Mouse (Mus musculus) lung, adult 18-20 months (tissue): Measurements from ENCODE around the gene Ldlrad3.

ENCODE experiments used
- DNase-seq, 2 experiments: peaks; one replicate each; pipeline ENCODE4 v3.0.0; 2022; ENCODE audit warnings: mixed read lengths in 2 of 2

Gene Ldlrad3

DNA sequence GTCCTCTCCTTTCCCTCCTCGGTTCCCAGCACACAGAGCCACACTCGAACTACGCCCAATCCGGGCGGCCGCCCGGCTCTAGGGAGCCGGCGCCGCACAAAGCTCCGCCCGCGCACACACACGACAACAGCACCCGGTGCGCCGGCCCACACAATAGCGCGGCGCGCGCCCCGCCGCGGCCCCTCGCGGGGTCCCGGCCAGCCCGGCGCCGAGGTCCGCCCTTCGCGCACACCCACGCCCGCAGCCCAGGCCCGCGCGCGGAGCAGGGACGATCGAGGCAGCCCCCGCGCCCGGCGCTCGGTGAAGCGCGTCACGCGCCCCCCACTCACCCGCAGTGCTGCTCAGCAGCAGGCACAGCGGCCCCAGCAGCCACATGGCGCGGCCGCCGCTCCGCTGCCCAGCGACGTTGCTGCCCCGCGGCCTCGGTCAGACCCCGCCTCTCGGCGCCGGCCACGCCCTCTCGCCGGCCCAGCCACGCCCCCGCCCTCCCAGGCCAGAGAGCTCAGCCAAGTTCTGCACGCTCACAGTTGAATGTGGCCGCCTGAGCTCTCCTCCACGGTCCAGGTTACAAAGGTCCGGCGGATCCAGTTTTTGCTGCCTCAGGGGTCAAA is at the start of gene Ldlrad3:
TSS of gene Ldlrad3 (minus strand) at position 435 of the 611 bp plus-strand sequence.
- peak; percentile 91 to 93 for DNase-seq

DNA sequence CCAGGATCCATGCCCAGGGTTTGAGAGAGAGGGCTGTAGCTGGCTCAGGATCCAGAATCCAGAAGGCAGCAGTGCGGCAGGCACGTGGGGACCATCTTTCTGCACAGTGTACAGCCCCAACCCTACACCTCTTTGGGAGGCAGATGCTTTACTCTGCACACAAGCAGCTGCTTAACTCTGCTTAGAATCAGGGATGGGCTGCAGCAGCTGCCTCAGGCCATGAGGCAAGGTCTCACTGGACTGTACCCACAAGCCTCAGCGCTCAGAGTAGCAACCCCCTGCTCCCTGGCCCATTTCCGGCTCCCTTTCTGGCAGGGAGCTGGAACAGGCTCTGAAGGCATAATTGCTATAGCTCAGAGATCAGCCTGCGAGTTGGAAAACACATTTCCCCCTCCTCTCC is 45.3 kb upstream of the Ldlrad3 start:
- DNase-seq: no peak

DNA sequence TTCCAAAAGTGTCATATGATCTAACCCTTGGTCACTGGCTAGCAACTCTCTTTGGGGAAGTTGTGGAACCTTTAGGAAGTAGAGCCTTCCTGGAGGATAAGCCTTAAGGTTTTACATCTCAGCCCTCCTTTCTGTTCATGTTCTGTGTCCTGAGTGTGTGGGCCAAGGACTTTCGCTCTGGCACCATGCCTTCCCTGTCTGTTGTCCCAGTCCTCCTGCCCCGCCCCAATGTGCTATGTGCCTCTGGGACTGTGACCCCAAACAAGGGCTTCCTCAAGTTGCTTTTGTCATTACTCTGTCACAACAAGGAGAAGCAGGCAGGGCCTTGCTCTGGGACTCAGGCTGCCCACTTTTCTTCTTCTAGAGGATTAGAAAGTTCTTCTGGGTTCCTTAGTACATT is 42.9 kb upstream of the Ldlrad3 start:
- peak in 1 of 2 experiments; percentile 1 for DNase-seq

DNA sequence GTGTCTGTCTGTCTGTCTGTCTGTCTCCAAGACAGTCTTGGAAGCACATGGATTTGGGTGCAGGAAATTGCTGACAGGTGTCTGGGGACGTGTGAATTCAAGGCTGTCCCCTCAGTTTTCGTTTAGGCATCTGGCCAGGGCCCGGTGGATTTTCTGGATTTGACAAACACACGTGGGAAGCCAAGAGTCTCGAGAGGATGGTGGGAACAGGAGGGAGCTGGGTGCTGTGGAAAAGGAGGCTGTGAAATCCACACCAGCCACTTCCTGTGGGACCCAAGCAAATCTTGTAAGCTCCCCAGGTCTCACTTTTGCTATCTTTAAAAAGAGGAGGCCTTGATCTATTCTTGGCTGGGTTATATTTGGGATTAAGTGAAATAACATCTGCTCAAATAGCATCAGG is 42.1 kb upstream of the Ldlrad3 start:
- no peak for DNase-seq

DNA sequence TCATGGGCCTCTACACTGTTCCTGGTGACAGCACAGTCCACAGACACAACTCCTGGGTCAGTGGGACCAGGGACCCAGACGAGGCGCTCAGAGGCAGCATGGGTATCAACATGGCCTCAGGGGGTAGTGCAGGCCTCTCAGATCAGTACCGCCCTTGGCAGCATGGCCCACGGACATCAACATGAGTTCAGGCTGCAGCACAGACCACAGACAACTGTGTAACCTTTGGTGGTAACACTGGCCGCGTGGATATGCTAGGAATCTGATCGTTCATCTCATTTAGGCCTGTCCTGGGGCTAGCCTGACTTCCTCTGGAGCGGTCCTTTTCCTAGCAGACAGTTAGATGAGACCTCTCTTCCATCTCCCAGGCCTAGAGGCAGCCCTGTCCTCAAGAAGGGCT is 41.7 kb upstream of the Ldlrad3 start:
- no peak for DNase-seq

DNA sequence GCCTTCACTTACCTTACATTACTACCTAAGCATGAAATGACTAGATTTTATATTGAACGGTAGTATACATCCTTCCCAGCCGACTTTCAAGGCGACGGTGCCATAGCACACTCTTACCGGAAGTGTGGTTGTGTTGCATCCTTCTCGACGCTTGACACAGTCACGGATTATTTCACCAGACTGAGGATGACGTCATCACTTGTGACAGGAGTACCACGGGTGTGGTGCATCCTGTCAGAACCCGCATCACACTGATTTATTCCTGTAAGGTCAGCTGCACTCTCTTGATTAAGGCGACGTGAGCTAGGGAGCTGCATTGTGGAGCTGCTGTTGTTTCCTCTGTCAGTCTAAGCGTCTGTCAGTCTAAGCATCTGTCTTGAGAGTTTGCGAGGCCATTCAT is 40.1 kb upstream of the Ldlrad3 start:
- DNase-seq: no peak

DNA sequence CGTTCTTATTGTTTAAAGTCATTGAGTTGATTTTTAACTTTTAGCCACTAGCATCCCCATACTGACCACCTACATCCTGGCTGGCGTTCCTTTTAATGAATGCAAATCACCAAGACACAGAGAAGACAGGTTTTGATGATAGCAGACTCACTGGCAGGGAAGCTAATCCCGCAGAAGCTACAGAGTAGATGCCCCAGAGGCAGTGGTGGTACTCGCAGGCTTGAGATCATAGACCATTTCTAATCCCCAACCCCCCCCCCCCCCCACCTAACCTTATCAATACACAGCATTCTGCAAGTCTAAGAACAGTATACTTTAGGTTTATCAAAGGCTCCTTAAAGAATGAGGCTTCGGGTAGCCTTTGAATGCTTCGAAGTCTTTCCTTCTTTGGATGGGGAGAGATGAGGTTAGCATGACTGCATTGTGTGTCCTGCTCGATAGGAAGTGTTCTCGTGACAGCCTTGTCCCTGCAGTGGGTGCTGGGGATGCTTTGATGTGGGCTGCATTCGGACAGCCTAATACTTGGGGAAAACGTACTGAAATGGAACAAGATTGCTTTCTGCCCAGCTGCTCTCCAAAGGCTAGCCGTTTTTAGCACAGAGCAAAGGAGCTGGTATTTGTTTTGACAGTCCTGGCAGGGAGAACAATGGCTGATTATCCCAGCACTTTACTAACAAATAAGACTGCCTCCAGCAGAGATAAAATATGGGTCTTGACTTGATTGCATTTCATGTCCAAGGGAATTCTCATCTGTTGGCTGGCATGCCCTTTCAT is 37.4 kb upstream of the Ldlrad3 start:
- DNase-seq: no peak

DNA sequence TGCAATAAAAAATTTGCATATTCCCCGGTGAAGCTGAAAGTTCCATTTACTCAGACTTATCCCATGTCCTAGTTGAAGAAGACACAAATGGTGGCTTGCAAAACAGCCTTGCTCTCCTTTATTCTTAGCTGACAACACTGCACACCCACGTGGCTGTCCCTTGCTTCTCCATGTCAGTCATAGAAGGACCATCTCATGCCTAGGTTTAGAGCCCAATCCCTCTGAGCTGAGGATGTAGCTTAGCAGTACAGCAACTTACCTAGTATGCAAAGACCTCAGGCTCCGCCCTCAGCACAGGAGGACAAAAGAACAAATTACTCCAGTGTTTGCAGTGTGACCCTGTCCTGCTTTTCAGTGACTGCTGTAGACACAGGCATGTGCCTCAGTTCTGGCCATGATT is 36.6 kb upstream of the Ldlrad3 start:
- no peak for DNase-seq

DNA sequence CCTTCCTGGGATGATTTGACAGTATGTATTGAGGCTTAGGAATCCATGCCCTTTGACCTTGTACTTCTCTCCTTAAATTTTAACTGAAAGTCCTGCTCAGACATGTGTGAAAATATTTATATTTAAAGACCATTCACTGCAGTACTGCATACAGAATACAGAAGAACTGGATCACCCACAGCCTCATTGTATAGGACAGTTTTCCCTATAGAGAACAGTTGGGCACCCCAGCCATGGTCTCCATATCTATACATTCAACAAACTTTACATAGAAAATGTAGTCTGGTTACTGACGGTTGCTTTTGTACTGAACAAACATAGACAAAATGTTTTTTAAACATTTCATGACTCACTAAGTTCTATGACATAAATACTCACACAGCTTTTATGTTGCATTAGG is 30.6 kb upstream of the Ldlrad3 start:
- DNase-seq: no peak

DNA sequence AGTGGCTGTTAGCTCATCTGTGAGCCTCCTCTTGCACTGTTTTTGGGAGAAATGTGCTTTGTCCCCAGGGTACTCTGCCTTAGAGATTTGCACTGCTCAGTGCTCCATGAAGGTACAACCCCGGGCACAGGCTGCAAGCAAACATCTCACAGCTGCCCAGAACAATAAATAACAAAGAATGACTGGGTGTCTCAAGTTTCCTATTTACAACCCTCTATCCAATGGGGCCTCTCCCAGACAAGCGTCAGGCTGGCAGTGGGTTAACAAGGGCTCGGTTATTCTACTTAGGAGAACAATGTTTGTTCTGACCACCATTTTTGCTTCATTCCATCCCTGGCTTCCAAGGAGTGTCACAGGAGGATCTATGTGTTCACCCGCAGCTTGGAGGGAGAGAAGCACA is 25.9 kb upstream of the Ldlrad3 start:
- DNase-seq: no peak

DNA sequence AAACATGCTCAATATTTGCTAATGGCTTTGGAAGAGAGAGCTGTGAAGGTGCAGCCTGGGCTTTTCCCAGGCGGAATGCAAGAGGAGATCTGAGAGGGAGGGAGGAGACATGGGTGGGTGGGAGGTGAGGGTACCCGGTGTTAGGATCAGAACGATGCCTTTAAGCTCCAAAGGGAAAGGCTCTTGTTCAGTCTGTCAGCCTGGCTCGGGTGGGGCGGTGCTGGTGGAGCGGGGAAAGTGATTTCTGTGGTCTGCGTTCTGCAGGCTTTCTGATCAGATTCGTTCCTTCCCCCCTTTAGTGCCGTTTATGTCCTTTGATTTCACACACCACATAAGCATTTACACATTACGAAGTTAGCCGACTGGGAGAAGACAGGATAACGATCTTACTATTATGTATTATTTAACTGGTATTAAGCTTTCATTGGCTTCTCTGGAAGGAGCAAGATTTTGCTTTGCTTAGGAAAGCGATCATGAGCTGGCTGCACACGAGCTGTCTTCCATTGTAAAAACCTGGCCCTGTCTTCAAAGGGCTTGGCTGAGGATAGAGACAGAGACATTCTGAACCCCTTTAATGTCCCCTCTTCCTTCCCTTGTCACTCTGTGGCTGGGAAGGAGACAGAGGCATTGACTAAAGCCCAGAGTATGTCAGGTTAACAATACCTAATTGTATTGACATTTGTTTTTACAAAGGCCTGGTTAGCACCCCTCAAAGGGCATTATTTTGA is 19.7 kb upstream of the Ldlrad3 start:
- DNase-seq: no peak

DNA sequence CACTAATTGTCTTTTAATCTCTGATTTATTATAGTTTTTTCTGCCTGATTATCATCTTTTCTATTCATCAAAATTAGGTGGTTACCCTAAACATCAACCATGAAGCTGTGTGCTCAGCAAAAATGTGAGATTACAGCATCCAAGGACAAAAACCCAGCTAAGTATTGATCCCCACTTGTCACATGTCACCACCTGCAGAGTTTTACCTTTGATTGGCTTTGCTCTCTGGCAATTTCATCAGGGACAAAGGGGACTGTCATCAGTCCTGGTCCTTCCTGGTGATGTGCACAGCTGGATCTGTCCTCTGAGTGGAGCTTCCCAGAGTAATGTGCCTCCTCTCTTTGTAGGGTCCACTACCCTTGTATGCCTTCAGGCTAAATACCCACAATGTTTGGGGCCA is 17.3 kb upstream of the Ldlrad3 start:
- no peak for DNase-seq

DNA sequence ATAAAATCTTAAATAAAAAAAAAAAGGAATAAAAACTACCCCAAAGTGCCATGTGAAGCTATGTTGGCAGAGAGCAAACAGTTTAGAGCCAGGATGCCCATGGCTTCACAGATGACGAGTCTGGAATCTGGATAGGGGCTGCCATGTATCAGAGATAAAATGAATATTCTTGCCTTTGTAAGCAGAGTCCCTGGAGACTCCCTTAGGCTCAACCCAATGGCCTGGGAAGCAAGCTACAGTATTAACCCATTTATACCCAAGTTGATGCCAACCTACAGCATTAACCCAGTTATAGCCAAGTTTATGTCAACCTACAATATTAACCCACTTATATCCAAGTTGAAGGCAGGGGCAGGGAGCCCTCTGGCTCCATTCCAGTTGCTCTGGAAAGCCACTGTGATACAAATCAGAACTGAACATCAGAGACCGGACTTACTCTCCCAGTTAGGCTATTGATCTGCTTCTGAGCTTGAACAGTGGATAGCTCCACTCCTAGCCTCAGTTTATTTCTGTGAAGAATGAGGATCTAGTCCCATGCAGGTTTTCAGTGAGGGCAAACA is 16.1 kb upstream of the Ldlrad3 start:
- no peak for DNase-seq

DNA sequence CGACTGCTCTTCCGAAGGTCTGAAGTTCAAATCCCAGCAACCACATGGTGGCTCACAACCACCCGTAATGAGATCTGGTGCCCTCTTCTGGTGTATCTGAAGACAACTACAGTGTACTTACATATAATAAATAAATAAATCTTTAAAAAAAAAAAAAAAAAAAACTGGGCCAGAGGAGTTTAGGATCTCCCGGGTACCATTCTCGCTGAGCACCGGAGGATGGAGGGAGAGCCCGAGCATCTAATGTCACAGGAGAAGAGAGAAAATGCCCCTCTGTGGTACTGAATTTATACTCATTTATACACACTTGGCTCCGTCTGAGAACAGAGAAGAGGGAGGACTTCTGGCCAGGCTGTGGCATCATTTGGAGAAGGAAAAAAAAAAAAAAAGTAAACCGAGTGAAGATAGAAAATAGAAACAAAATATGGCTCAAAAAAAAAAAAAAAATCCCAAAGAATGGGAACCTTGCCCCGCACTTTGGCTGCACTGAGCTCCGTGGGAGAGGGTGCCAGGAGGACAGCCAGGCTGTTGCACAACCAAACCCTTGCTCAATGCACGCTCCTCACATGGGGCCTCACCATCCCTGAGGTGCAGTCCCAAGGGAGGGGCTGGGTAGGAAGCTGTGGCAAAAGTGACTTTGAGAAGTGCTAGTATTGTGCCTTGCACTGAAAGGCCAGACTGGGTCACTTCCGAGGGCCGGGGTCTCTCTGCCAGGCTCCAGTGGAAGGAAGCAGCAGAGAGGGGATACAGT is 15.2 kb upstream of the Ldlrad3 start:
- peak; percentile 73 to 79 for DNase-seq

DNA sequence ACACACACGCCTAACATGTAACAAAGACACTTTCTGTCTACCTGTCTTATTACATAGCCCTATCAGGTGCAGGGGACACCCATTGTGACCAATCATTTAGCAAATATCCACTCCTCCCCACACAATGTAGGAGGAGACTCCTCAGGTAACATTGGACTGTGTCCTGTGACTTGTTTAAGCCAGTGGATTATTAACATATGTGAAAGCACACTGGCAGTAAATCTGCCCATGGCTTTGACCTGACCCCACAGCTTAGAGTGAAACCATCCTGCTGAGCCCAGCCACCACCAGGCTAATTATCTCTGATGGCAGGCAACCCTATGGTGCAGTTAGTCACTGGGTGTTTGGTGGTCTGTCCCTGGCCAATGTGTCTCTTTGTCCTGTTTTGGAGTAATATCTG is 11.1 kb upstream of the Ldlrad3 start:
- DNase-seq: no peak

DNA sequence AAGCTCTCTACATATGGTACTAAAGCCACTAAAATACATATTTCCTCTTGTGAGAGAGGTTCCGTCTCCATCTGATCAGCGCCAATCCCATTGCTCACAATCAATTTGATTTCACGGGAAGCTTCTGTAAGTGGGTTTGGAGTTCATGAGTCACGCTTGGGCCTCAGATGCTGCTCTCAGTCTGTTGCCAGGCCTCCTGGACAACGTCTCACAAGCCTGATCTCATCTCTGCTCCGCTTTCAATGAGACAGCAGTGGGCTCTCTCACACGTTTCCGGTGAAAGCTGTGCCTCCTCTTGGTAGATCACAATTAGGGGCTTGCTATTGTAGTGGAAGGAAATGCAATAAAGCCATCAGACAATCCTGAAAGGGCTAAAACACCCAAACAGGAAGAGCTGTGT is 10.5 kb upstream of the Ldlrad3 start:
- no peak for DNase-seq

DNA sequence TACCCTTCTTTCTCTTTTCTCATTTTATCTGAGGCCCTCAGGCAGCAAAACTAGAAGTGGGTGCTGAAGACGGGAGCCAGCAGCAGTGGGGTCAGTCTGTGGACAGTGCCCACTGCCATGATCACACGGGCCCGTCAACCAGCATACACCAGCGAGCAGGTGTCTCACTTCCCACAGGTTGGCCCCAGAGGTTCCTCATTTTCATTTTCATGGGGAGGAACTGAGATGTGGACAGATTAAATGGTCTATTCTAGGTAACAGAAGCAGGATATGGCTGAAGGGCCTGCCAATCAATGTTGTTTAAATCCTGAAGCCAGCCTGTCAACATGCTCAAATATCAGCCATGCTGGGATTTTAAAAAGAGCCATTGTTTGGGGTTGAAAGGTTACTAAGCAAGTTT is 9.3 kb upstream of the Ldlrad3 start:
- DNase-seq: no peak

DNA sequence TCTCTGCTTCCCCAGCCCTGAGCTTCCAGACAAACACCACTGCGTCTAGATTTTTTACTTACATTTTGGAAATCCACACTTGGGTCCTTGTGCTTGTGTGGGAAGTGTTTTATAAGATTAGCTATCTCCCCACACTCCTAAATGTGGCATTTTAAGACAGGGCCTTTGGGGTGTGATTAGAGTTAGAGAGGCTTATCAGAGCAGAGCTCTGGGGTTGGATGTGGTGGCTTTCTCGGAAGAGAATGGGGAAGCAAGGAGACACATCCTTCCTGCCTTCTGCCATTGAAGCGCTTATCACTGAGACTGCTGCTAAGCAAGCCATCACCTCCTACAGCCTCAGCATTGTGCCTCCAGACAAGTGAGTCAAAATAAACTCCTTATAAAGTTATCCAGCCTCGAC is 8.1 kb upstream of the Ldlrad3 start:
- no peak for DNase-seq

DNA sequence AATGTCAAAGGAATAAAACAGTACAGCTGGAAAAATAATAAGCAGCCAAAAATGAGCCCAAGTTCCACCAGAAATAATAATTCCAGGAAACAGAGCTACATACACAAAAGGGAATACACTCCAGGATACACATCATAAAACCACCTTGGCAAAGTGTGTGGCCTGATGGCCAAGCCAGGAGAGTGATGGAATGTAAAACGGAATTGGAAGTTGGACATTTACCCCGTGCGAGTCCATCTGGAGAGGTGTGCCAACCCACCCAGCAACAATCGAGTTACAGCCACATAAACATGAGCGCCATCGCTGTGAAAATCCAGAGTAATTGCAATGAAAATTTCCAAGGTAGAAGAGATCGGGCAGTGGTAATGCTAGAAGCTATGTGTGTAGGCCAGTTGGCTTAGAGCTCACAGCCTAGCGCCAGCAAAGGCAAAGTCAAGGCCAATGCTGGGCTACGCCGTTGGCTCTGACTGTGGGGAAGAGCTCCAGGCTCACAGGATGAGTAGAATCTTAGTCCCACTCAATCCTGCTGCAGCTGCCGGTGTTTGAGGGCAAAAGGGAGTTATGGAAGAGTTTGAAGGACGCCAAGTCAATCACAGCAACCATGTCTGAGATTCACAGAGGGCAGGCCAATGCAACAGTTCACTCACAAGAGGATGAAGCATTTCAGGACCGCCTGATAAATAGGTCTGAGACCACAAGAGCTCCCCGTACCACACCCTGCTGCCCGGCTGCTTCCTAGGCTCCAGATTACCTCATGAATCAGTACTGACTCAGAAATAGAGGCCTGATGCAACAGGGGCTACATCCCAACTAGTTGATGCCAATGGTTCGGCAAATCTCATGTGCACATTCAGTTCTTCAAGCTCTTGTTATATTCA is 7.0 kb upstream of the Ldlrad3 start:
- DNase-seq: no peak

DNA sequence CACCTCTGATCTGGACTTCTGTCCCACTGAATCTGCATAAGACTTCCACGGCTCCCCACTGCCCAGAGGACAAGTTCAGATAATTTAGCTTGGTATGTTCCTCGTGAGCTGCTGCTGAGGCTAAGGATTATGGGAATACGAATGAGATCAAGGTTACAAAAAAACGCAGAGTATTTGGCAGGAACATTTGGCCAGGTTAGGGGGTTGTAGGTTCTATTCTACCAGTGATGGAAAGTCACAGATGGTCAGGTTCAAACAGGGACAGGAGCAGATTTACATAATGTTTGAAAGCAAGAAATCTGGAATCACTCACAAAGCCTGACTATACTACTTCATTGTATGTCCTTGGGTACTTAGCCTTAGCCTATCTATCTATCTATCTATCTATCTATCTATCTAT is 5.6 kb upstream of the Ldlrad3 start:
- no peak for DNase-seq

DNA sequence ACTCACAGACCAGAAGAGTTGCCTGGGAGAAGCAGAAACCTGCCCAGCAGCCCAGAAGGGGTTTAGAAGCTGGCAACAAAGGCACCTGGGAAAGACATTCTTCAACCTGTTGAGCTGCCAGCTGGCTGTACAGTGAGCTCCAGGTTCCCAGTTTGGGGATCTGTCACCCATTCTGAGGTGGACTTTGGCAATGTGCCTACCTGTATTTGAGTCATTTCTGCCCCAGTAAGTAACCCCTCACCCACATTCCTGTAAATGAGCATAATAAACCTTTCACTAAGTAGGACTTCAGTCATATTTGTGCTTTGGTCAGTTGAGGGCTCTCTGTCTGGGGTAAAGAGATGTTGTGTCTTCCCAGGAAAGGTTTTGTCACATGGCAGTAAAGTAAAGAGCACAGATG is 4.8 kb upstream of the Ldlrad3 start:
- no peak for DNase-seq
